ENCODE assay signal across 8 mouse cellular contexts in the genomic region with DNA sequence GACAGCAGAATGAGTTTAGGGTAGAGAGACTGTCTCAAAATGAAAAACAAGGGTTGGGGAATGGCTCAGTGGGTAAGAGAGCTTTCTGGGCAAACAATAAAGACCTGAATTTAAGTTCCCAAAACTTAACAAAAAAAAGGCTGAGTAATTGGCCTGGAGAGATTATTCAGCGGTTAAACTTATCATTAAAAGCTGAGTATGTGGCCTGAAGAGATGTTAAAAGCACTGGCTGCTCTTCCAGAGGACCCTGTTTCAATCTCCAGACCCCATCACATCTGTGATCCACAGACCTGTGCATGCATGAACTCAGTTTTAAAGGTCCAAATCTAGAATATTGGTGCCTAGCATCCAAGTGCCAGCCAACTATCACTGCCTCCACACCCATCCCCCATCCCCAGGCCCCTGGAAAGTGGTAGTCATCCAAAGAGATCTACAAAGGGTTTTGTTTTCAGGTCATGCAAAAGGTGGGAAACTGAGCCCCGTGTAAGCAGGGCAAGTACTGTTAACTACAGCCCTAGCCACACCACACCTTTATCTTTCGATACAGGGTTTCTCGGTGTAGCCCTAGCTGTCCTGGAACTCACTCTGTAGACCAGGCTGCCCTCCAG. TPM values are rescaled to one million over a fixed set of nuclear protein-coding genes. Genes with fewer than 3 reads are reported as not detected.
DNase-seq lines count a peak whose midpoint lies in the region; ATAC-seq and TF ChIP-seq lines count a peak whose summit lies in the region.

No protein-coding gene starts in this region.

- peaks cover 21% of the 10 kb centered on the region for H3K4me1 ChIP-seq in heart, embryonic 10.5 days
- peaks cover 29% of the 10 kb centered on the region for H3K4me1 ChIP-seq in midbrain, embryonic 10.5 days
- H3K4me1 ChIP-seq in midbrain, embryonic 13.5 days (replicated peaks): peaks cover 34% of the 10 kb centered on the region
- H3K4me1 ChIP-seq in hindbrain, postnatal 0 days (ENCODE audit: insufficient read depth, low read length): peaks cover 6% of the 10 kb centered on the region; the same call in 1 of the 2 replicates
- peaks cover 36% of the 10 kb centered on the region for H3K4me1 ChIP-seq in stomach, embryonic 15.5 days

- no peaks in the 10 kb centered on the region for H3K27me3 ChIP-seq in heart, embryonic 10.5 days (ENCODE audit: insufficient read depth, poor library complexity, severe bottlenecking)
- H3K27me3 ChIP-seq in midbrain, embryonic 10.5 days (ENCODE audit: low read depth, poor library complexity, severe bottlenecking): 0 out of 2 replicates have a peak, but pooled peaks cover 10% of the 10 kb centered on the region
- H3K27me3 ChIP-seq in midbrain, embryonic 13.5 days: no peaks in the 10 kb centered on the region
- no peaks in the 10 kb centered on the region for H3K27me3 ChIP-seq in hindbrain, postnatal 0 days (ENCODE audit: insufficient read depth, low read length)
- no peaks in the 10 kb centered on the region for H3K27me3 ChIP-seq in stomach, embryonic 15.5 days (replicated peaks)

- no peak for TF ChIP-seq CTCF in hindbrain, postnatal 0 days (IDR thresholded peaks at IDR 0.05; ENCODE audit: low read depth)

- peak overlapping the region; percentile 53; the same call in 1 of the 2 replicates for H3K4me3 ChIP-seq in heart, embryonic 10.5 days
- H3K4me3 ChIP-seq in midbrain, embryonic 10.5 days: peak overlapping the region; percentile 38
- H3K4me3 ChIP-seq in midbrain, embryonic 13.5 days (replicated peaks): no peak overlapping the region
- no peak overlapping the region for H3K4me3 ChIP-seq in hindbrain, postnatal 0 days (ENCODE audit: low read length)
- no peak overlapping the region for H3K4me3 ChIP-seq in stomach, embryonic 15.5 days (replicated peaks)

- no peak for DNase-seq in heart, embryonic 10.5 days (ENCODE audit: low spot score)
- no peak for DNase-seq in heart, postnatal 4 days
- no peak for DNase-seq in midbrain, embryonic 10.5 days (ENCODE audit: low spot score)
- no peak for DNase-seq in hindbrain, postnatal 0 days (ENCODE audit: low spot score)
- no peak for DNase-seq in urinary bladder, postnatal 14 days (ENCODE audit: low spot score)
- DNase-seq in kidney, postnatal 10 days: no peak

- H3K27ac ChIP-seq in heart, embryonic 10.5 days: peak overlapping the region; percentile 83
- peak overlapping the region; percentile 47; the same call in 1 of the 2 replicates for H3K27ac ChIP-seq in midbrain, embryonic 10.5 days (replicated peaks)
- no peak overlapping the region for H3K27ac ChIP-seq in midbrain, embryonic 13.5 days
- no peak overlapping the region for H3K27ac ChIP-seq in hindbrain, postnatal 0 days
- peak overlapping the region; percentile 77 for H3K27ac ChIP-seq in stomach, embryonic 15.5 days

- no peaks in the 10 kb centered on the region for H3K9me3 ChIP-seq in heart, embryonic 10.5 days
- H3K9me3 ChIP-seq in midbrain, embryonic 10.5 days (replicated peaks): no peaks in the 10 kb centered on the region
- H3K9me3 ChIP-seq in midbrain, embryonic 13.5 days: no peaks in the 10 kb centered on the region
- H3K9me3 ChIP-seq in hindbrain, postnatal 0 days (ENCODE audit: low read length): no peaks in the 10 kb centered on the region
- no peaks in the 10 kb centered on the region for H3K9me3 ChIP-seq in stomach, embryonic 15.5 days

- WGBS in heart, embryonic 10.5 days: 33% methylated on average over 4 of the region's 4 CpGs
- WGBS in midbrain, embryonic 10.5 days: 53% methylated on average over 4 of the region's 4 CpGs
- 64% methylated on average over 4 of the region's 4 CpGs for WGBS in midbrain, embryonic 13.5 days
- 50% methylated on average over 4 of the region's 4 CpGs for WGBS in hindbrain, postnatal 0 days
- 38% methylated on average over 4 of the region's 4 CpGs for WGBS in stomach, embryonic 15.5 days

- no peak overlapping the region for H3K4me2 ChIP-seq in midbrain, embryonic 13.5 days (replicated peaks)
- peak overlapping the region; percentile 39; the same call in 1 of the 2 replicates for H3K4me2 ChIP-seq in hindbrain, postnatal 0 days (ENCODE audit: low read depth, low read length)
- H3K4me2 ChIP-seq in stomach, embryonic 15.5 days: peak overlapping the region; percentile 62

- H3K36me3 ChIP-seq in heart, embryonic 10.5 days: peaks cover 34% of the 10 kb centered on the region
- peaks cover 18% of the 10 kb centered on the region for H3K36me3 ChIP-seq in midbrain, embryonic 10.5 days
- H3K36me3 ChIP-seq in midbrain, embryonic 13.5 days: peaks cover 16% of the 10 kb centered on the region
- H3K36me3 ChIP-seq in hindbrain, postnatal 0 days (ENCODE audit: insufficient read depth, low read length): 0 out of 2 replicates have a peak, but pooled peaks cover 9% of the 10 kb centered on the region
- H3K36me3 ChIP-seq in stomach, embryonic 15.5 days: peaks cover 30% of the 10 kb centered on the region

- no peak overlapping the region for H3K9ac ChIP-seq in midbrain, embryonic 13.5 days (replicated peaks)
- no peak overlapping the region for H3K9ac ChIP-seq in hindbrain, postnatal 0 days (replicated peaks; ENCODE audit: low read length)
- no peak overlapping the region for H3K9ac ChIP-seq in stomach, embryonic 15.5 days

- no peak for ATAC-seq in midbrain, embryonic 13.5 days
- no peak for ATAC-seq in hindbrain, postnatal 0 days
- no peak for ATAC-seq in stomach, embryonic 15.5 days (ENCODE audit: insufficient read depth, low FRiP score, low read depth)

RNA-seq across cellular contexts. Expression of a gene that starts 1.9 kb away (rescaled TPM):
- polyA plus RNA-seq in heart, embryonic 10.5 days (2016; fragmentation: Nextera tagmentation; extraction: Ambion mirVana): 136 and 152 TPM in 2 replicates
- total RNA-seq in heart, postnatal 4 days (2021): 100 to 1,000 TPM; 139 to 142 TPM
- 181 and 183 TPM in 2 replicates for polyA plus RNA-seq in midbrain, embryonic 10.5 days (2016; fragmentation: Nextera tagmentation; extraction: Ambion mirVana)
- 140 and 151 TPM in 2 replicates for polyA plus RNA-seq in midbrain, embryonic 13.5 days (2015; fragmentation: Nextera tagmentation; extraction: Ambion mirVana)
- total RNA-seq in hindbrain, postnatal 0 days (2014; rRNA removed): 76.5 and 82.1 TPM in 2 replicates
- polyA plus RNA-seq in hindbrain, postnatal 0 days (2015; fragmentation: Nextera tagmentation; extraction: Ambion mirVana): 124 and 127 TPM in 2 replicates
- polyA plus RNA-seq in stomach, embryonic 15.5 days (2015; fragmentation: Nextera tagmentation; extraction: Ambion mirVana): 173 and 183 TPM in 2 replicates

RNA-seq across cellular contexts. Expression of a gene that starts 19.6 kb away (rescaled TPM):
- polyA plus RNA-seq in heart, embryonic 10.5 days (2016; fragmentation: Nextera tagmentation; extraction: Ambion mirVana): 22.1 and 26.2 TPM in 2 replicates
- 100 to 1,000 TPM; 193 to 197 TPM for total RNA-seq in heart, postnatal 4 days (2021)
- polyA plus RNA-seq in midbrain, embryonic 10.5 days (2016; fragmentation: Nextera tagmentation; extraction: Ambion mirVana): 12.5 and 13.6 TPM in 2 replicates
- polyA plus RNA-seq in midbrain, embryonic 13.5 days (2015; fragmentation: Nextera tagmentation; extraction: Ambion mirVana): 3.3 and 4.7 TPM in 2 replicates
- 5.0 and 9.5 TPM in 2 replicates for total RNA-seq in hindbrain, postnatal 0 days (2014; rRNA removed)
- polyA plus RNA-seq in hindbrain, postnatal 0 days (2015; fragmentation: Nextera tagmentation; extraction: Ambion mirVana): 4.4 and 5.3 TPM in 2 replicates
- polyA plus RNA-seq in stomach, embryonic 15.5 days (2015; fragmentation: Nextera tagmentation; extraction: Ambion mirVana): 49.0 and 49.6 TPM in 2 replicates

RNA-seq across cellular contexts. Expression of a gene that starts 25.6 kb away (rescaled TPM):
- 750 and 752 TPM in 2 replicates for polyA plus RNA-seq in heart, embryonic 10.5 days (2016; fragmentation: Nextera tagmentation; extraction: Ambion mirVana)
- 100 to 1,000 TPM; 194 to 214 TPM for total RNA-seq in heart, postnatal 4 days (2021)
- 864 and 990 TPM in 2 replicates for polyA plus RNA-seq in midbrain, embryonic 10.5 days (2016; fragmentation: Nextera tagmentation; extraction: Ambion mirVana)
- polyA plus RNA-seq in midbrain, embryonic 13.5 days (2015; fragmentation: Nextera tagmentation; extraction: Ambion mirVana): 1,286 and 1,320 TPM in 2 replicates
- total RNA-seq in hindbrain, postnatal 0 days (2014; rRNA removed): 501 and 566 TPM in 2 replicates
- 1,894 and 2,002 TPM in 2 replicates for polyA plus RNA-seq in hindbrain, postnatal 0 days (2015; fragmentation: Nextera tagmentation; extraction: Ambion mirVana)
- polyA plus RNA-seq in stomach, embryonic 15.5 days (2015; fragmentation: Nextera tagmentation; extraction: Ambion mirVana): 686 and 711 TPM in 2 replicates

Comparison
In these comparisons a context has a peak if more than half of its experiments do, and no peak if none do; other contexts are left out.
1. H3K27ac ChIP-seq: peak in heart, embryonic 10.5 days (single experiment), midbrain, embryonic 10.5 days (single experiment) and stomach, embryonic 15.5 days (single experiment); none in midbrain, embryonic 13.5 days (single experiment) and hindbrain, postnatal 0 days (single experiment).
2. H3K4me3 ChIP-seq: peak in heart, embryonic 10.5 days (single experiment) and midbrain, embryonic 10.5 days (single experiment); none in midbrain, embryonic 13.5 days (single experiment), hindbrain, postnatal 0 days (single experiment) and stomach, embryonic 15.5 days (single experiment).